Mouse (Mus musculus): ENCODE measurements at regions not wholly inside any gene's neighbourhood (a gene's known extent, or its start where the extent isn't known, plus 50 kb on each side); places are given as distances from the start of the nearest gene placed in this dataset.
A peak's percentile ranks its signal among the peaks of the same experiment; 100 is the strongest.

DNA sequence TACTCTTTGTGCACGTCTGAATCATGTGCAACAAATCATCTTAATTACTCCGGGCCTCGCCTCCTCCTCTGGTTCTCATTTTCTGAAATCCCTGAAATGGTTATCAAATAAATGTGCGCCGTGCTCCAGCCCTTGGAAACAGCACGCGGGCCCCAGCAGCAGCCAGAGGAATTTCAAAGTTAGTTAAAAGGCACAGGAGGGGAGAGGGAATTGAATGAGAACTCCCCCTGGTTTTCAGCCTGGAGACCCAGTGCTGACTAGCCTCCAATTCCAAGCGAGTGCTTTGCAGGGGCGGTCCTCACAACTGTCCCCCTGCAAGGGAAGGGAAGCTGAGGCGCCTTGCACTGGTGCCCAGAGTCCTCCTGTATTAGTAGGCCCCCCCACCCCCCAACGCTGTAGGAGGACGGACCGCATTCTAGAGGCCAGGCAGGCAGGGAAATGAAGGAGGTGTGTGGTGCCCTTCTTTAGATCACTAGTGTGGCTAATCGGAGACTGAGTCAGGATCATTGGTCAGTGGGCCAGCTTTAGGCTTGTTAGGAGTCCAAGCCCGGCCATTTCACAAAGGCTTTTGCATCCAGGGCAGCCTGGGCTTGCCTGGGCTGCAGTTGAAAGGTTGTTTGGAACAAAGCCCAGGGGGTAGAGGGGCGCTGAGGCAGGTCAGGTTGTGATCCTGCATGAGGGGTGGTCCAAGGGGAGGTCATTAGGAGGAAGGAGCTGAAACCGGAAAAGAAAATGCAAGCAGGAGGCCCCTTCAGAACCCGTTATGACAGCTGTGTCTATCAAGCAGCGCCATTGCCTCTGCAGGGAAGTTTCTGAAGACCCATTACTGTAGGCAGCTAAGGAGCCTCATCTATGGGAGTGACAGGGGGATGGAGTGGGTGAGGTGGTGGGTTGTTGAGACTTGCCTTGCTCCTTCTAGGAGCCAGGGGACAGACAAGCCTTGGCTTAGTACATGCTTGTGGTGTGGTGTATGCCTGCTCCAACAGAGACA lies 80.3 kb upstream of the Igfbp7 start:
- no peak for DNase-seq (ENCODE audit: low spot score)

DNA sequence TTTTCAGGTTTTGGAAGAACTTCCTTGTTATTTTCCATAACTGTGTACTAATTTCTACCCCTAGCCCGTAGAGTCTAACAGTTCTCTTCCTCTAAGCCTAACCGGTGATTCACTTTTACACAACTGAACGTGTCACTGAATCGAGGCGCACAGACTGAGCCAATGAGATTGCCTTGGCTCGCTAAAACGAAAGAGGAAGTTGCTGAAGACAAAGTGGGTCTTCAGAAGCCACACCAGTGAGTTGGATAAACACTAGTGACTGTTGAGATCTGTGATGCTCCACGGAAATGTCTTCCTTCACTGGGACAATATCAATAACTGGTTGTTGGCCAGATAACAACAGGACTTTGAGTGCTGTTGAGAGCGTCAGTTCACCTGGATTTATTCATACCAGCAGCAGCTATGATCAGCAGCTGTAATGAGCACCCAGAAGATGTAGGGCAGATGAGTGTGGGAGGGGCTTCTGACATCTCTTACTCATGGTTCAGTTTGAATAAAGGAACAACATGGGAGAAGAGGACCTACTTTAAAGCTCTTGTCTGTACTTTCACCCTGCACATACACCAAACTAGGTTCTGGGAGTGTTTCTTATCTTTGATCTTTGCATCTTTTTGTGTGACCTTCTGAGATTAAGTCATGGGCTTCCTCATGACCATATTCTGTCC lies 75.3 kb upstream of the Igfbp7 start:
- no peak for DNase-seq (ENCODE audit: low spot score)

DNA sequence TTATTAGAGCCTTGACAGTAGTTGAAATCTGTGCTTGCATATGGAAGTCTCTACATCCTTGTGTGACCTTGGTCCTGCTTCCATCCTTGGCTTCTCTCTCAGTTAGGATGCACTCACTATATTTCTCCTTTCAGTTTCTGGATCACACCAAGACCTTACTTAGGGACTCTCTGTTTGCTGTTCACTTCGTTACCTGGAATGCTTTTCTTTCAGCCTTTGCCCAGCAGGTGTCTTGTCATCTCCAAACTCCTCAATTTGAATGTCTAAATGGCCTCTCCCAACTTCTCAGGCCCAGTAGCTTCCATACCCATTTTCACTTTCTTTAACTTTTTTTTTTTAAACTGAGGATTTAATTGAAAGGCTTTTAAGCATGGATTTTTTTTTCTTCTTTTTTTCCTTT lies 74.0 kb upstream of the Igfbp7 start:
- no peak for DNase-seq (ENCODE audit: low spot score)

DNA sequence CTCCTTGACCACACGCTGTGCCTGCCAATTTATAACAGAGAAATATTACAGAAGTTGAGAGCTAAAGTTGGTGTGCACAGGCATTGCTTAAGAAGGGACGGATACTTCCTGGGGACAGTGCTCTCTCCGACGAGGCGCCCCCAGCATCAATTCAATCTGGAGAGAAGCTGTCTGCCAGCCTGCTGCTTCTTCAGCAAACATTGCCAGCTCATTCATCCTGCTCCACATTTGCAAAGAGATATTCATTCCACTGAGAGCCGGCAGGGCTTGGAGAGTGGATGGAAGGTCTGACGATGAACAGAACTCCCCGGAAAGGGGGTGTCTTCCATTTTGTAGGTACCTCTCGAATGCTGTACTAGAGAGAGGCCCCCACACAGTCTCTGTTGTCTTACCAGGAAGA lies 70.0 kb upstream of the Igfbp7 start:
- DNase-seq (ENCODE audit: low spot score): no peak

DNA sequence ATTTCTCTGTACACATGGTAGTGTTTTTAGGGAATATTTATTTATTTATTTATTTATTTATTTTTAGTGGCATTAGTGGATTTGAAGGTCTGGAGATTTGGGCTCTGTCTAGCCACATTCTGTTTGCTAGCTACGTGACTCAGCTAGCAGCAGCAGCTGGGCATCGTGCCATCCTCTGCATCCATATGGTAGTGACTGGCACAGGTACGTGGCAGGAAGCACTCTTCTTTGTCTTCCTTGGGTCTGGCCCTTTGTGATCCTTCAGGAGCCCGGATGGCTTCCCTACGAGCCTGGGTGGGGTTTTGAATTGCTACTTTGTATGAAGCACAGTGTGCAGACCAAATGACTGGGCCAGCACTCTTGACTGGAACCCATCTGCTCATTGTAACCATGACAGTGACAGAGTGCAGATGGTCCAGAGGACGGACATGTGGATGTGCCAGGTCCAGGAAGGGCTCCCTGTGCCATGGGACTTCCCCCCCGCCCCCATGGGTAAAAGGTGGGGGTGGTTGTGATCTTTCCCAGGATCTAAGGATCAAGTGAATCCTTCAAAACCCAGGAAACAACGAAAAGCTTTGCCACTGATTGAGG lies 66.2 kb upstream of the Igfbp7 start:
- DNase-seq (ENCODE audit: low spot score): no peak

DNA sequence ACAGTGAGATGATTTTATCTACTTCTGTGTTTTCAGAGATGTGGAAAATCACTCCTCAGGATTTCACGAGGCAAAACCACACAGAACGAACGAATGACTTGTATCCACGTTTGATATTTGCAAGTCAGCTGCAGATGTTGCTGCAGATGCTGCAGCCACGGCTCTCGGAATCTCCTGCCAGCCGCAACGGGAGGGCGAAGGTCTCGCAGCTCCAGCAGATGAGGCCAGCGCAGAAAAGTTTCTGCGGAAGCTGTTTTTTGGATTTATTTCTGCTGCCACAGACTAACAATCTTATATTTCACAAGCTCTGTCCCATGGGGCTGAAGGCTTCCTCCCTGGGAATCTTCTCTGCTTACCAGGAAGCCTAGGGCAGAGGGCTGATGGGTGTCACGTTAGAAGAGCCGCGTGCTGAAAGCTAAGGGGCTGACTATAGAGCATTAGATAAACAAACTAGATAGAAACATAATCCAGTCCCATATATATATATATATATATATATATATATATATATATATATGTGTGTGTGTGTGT lies 61.5 kb upstream of the Igfbp7 start:
- no peak for DNase-seq (ENCODE audit: low spot score)

DNA sequence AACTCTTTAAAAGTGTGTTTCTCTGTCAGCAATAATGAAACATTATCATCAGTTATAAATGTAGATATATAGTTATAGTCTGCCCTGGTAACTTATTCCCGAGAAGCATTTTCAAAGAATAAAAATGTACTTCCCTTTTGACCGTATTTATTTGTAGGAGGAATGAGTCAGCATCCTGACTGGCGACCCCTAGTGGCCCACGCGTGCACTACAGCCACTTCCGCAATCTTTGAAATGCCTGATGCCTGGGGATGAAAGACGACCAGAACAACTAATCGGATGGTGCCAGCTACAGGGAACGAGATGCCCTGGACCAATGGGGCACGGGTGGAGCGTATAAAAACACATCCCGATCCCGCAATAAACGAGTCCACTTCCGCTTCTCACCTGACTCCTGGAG lies 60.6 kb upstream of the Igfbp7 start:
- DNase-seq (ENCODE audit: low spot score): peak; percentile 81

DNA sequence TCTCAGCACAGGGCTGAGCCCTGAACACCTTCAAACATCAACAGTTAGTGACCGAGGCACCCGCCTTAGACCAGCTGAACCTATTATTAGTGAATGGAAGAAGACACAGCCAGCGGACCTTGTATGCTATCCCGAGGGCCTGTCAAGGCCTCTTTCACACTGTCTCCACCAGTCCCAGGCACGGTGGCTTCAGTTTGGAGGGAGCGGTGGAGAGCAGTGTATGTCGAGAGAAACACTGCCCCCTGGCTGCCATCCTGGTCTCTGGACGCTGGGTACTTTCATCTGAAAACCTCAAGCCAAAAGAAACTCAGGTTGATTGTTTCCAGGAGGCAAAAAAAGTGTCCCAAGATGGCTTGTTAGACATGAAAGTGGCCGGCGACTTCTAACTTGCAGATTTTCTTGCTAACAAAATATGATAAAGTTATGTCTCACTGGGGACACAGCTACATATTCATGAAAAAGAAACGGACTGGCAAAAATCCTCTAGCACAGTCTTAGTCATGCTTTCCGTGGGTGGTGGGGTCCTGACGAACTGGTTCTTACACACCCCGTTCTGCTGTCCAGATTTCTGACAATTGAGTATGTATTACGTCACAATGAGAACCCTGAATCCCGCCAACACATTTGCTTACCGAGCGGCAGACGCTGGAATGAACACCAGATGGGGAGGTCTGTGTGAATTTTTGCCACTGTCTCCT lies 57.2 kb upstream of the Igfbp7 start:
- peak; percentile 67 for DNase-seq (ENCODE audit: low spot score)

DNA sequence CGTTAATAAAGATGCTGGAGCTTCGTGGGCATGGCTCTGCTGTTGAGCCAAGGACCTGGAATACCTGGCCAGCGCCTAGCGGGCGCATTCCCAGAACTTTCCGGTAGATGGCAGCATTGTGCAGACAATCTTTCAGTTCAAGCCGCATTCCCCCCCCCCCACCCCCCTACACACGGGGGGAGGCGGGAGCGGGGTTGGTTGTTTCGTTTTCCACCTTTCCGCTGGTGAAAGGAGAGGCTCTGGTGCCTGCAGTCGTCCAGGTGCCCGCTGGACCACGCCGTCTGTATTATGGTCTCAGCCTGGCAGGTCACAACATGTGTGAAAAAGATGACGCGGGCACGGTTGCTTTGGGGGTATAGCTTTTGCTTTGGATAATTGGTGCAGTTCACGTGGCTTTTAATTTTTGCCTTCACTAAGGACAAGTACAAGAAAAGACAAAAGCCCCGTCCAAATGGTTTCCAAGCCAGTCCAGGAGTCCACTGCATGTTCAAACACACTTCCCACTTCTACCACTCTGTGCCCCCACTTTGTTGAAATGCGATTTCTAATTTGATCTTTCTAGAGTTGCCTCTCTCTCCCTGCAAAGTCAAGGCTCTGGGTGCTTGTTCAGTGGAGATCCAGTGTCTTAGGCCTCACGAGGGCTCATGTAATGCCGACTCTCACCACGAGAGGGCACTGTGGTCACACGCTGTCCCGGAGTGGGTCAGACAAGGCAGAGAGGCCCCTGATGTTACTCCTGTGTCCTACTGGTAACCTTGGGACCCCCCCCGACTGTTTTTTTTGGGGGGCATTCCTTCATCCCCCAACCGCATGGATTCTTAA lies 52.3 kb upstream of the Igfbp7 start:
- peak; percentile 93 for DNase-seq (ENCODE audit: low spot score)

Measured in heart, adult 8-10 months (tissue).